Mouse (Mus musculus) midbrain, embryonic 14.5 days (tissue): ENCODE results near the gene Tmem115. TPM values are rescaled to one million over a fixed set of nuclear protein-coding genes. Genes with fewer than 3 reads are reported as not detected.
"Not testable (repeated sequence)": the region's sequence is repeated elsewhere in the genome, so short reads cannot be mapped to it uniquely, and the experiment has no call there.

Experiments
- ATAC-seq: fragments of 200-750 bp; cut with Nextera tagmentation; 2 replicates; pipeline ENCODE4 v1.8.0; 2017; ENCODE audit warnings: moderate number of reproducible peaks, moderate library complexity; ENCODE audit not compliant: low FRiP score, low TSS enrichment
- DNase-seq: peaks from one replicate; pipeline ENCODE4 v3.0.0-alpha.2; 2015
- H3K27ac ChIP-seq: fragments of 300-500 bp; sonication (generic); replicated peaks from 2 replicates; pipeline ENCODE4 v1.5.1; 2014; ENCODE audit warnings: mild to moderate bottlenecking, low read depth, low read length, moderate library complexity
- H3K27me3 ChIP-seq: fragments of 300-500 bp; sonication (generic); 2 replicates; pipeline ENCODE4 v1.6.1; 2014; ENCODE audit warnings: low read length, control low read depth, mixed read lengths; ENCODE audit not compliant: control insufficient read depth, insufficient read depth
- H3K36me3 ChIP-seq: fragments of 300-500 bp; sonication (generic); 2 replicates; pipeline ENCODE4 v1.6.1; 2014; ENCODE audit warnings: low read length, control low read depth; ENCODE audit not compliant: control insufficient read depth, insufficient read depth
- H3K4me1 ChIP-seq: fragments of 300-500 bp; sonication (generic); 2 replicates; pipeline ENCODE4 v1.6.1; 2014; ENCODE audit warnings: mild to moderate bottlenecking, antibody characterized with exemption, low read length, control low read depth; ENCODE audit not compliant: control insufficient read depth, insufficient read depth
- H3K4me2 ChIP-seq: fragments of 300-500 bp; sonication (generic); 2 replicates; pipeline ENCODE4 v1.6.1; 2014; ENCODE audit warnings: mild to moderate bottlenecking, low read length, moderate library complexity
- H3K4me3 ChIP-seq: fragments of 300-500 bp; sonication (generic); replicated peaks from 2 replicates; pipeline ENCODE4 v1.5.1; 2014; ENCODE audit warnings: low read depth, low read length
- H3K9ac ChIP-seq: fragments of 300-500 bp; sonication (generic); replicated peaks from 2 replicates; pipeline ENCODE4 v1.6.1; 2014; ENCODE audit warnings: mild to moderate bottlenecking, low read length, moderate library complexity
- H3K9me3 ChIP-seq: fragments of 300-500 bp; sonication (generic); 2 replicates; pipeline ENCODE4 v1.6.1; 2016; ENCODE audit warnings: low read length, control low read depth, mixed read lengths; ENCODE audit not compliant: control insufficient read depth
- WGBS: fragments of 180-500 bp; shearing (Covaris S2); extraction: QIAGEN DNeasy Blood & Tissue Kit; methylation state at CpG from one replicate; pipeline ENCODE4 v1.1.7; 2014; 5-methylcytosine and 5-hydroxymethylcytosine counted together
- polyA plus RNA-seq: library from polyadenylated mRNA; unstranded; fragments of >200 nt; fragmentation: Nextera tagmentation; extraction: Ambion mirVana; gene quantifications from 2 replicates; pipeline ENCODE4 v1.2.1, GENCODE M21; 2014

Tmem115 gene
- polyA plus RNA-seq, 1 experiment from 2014 or later, result 50.9 TPM

GRCm38 (mm10) chr9:107555701-107556100, 22.0 kb downstream of the Tmem115 start:
- peak overlapping the region; percentile 76; the same call in 1 of the 2 replicates for H3K9ac ChIP-seq
- WGBS, result 48% methylated on average over 2 of the region's 2 CpGs
- DNase-seq (no peak), ATAC-seq (no peak)
- no peak overlapping the region for H3K27ac ChIP-seq
- no peaks in the 10 kb centered on the region for H3K9me3 ChIP-seq
- H3K4me2 ChIP-seq, result peak overlapping the region; percentile 92
- peaks cover 40% of the 10 kb centered on the region for H3K36me3 ChIP-seq
- peaks cover 26% of the 10 kb centered on the region for H3K4me1 ChIP-seq
- peaks cover 23% of the 10 kb centered on the region for H3K27me3 ChIP-seq
- H3K4me3 ChIP-seq, result peak overlapping the region; percentile 73

- DNase-seq (no peak), ATAC-seq (no peak)
- 0 out of 2 replicates have a peak overlapping the region, but pooled peaks have one; percentile 73 for H3K4me3 ChIP-seq
- H3K9ac ChIP-seq, result peak overlapping the region; percentile 76; the same call in 1 of the 2 replicates
- 83% methylated on average over 3 of the region's 3 CpGs for WGBS
- no peaks in the 10 kb centered on the region for H3K9me3 ChIP-seq
- H3K27ac ChIP-seq, result no peak overlapping the region
- peaks cover 46% of the 10 kb centered on the region for H3K36me3 ChIP-seq
- peaks cover 17% of the 10 kb centered on the region for H3K27me3 ChIP-seq
- H3K4me1 ChIP-seq, result peaks cover 23% of the 10 kb centered on the region
- peak overlapping the region; percentile 92 for H3K4me2 ChIP-seq
Observed at GRCm38 (mm10) chr9:107556346-107556745, 22.6 kb downstream of the Tmem115 start.

GRCm38 (mm10) chr9:107563029-107563581, 29.4 kb downstream of the Tmem115 start, which contains the start of gene Tusc2:
Tusc2 (plus strand) TSS chr9:107563255.
- H3K27me3 ChIP-seq, result no peaks in the 10 kb centered on the region
- peak within 1 kb of the TSS; percentile 77 for H3K9ac ChIP-seq
- DNase-seq (peak; percentile 95), ATAC-seq (peak; percentile 96)
- H3K4me1 ChIP-seq, result peaks cover 19% of the 10 kb centered on the region
- H3K9me3 ChIP-seq, result no peaks in the 10 kb centered on the region
- peak within 1 kb of the TSS; percentile 62 for H3K27ac ChIP-seq
- H3K4me2 ChIP-seq, result peak within 1 kb of the TSS; percentile 71
- peaks cover 68% of the 10 kb centered on the region for H3K36me3 ChIP-seq
- peak within 1 kb of the TSS; percentile 78 for H3K4me3 ChIP-seq
- WGBS, result under 1% methylated on average over 46 of the region's 46 CpGs

GRCm38 (mm10) chr9:107565556-107565955, 31.8 kb downstream of the Tmem115 start:
- Histone ChIP-seq H3K36me3 (peaks cover 46% of the 10 kb centered on the region), H3K4me1 (peaks cover 31% of the 10 kb centered on the region)
- not testable (repeated sequence) for H3K27ac ChIP-seq, H3K9ac ChIP-seq, H3K4me3 ChIP-seq, H3K4me2 ChIP-seq, ATAC-seq, DNase-seq, H3K9me3 ChIP-seq, H3K27me3 ChIP-seq
- WGBS, result 45% methylated on average over 5 of the region's 5 CpGs

GRCm38 (mm10) chr9:107566041-107566709, 32.4 kb downstream of the Tmem115 start:
- peak; percentile 84 for DNase-seq
- no peak for ATAC-seq
- Histone ChIP-seq H3K36me3 (peaks cover 46% of the 10 kb centered on the region), H3K4me2 (peak overlapping the region; percentile 17; the same call in 1 of the 2 replicates), H3K9ac (no peak overlapping the region), H3K4me1 (peaks cover 37% of the 10 kb centered on the region), H3K27me3 (no peaks in the 10 kb centered on the region), H3K4me3 (0 out of 2 replicates have a peak overlapping the region, but pooled peaks have one; percentile 2), H3K27ac (no peak overlapping the region), H3K9me3 (no peaks in the 10 kb centered on the region)
- 63% methylated on average over 15 of the region's 15 CpGs for WGBS

- WGBS, result 73% methylated on average over 3 of the region's 3 CpGs
- H3K9me3 ChIP-seq, result no peaks in the 10 kb centered on the region
- peaks cover 43% of the 10 kb centered on the region for H3K4me1 ChIP-seq
- no peak overlapping the region; the same call in 1 of the 2 replicates for H3K27ac ChIP-seq
- no peak overlapping the region for H3K4me3 ChIP-seq
- ATAC-seq, result no peak
- H3K4me2 ChIP-seq, result 0 out of 2 replicates have a peak overlapping the region, but pooled peaks have one; percentile 83
- DNase-seq, result no peak
- no peaks in the 10 kb centered on the region for H3K27me3 ChIP-seq
- peaks cover 46% of the 10 kb centered on the region for H3K36me3 ChIP-seq
- H3K9ac ChIP-seq, result no peak overlapping the region
Observed at GRCm38 (mm10) chr9:107566855-107567254, 33.1 kb downstream of the Tmem115 start.

GRCm38 (mm10) chr9:107567702-107568319, 34.1 kb downstream of the Tmem115 start, which contains the start of gene Hyal2:
Hyal2 (plus strand) TSS chr9:107567945.
- Histone ChIP-seq H3K4me1 (peaks cover 40% of the 10 kb centered on the region), H3K36me3 (peaks cover 49% of the 10 kb centered on the region)
- WGBS, result 6% methylated on average over 18 of the region's 18 CpGs

GRCm38 (mm10) chr9:107568331-107569261, 34.9 kb downstream of the Tmem115 start:
- H3K4me2 ChIP-seq, result peak overlapping the region; percentile 83
- H3K9me3 ChIP-seq, result no peaks in the 10 kb centered on the region
- H3K9ac ChIP-seq, result peak overlapping the region; percentile 80
- H3K4me3 ChIP-seq, result peak overlapping the region; percentile 85
- H3K27ac ChIP-seq, result peak overlapping the region; percentile 88
- H3K36me3 ChIP-seq, result peaks cover 56% of the 10 kb centered on the region
- H3K4me1 ChIP-seq, result peaks cover 38% of the 10 kb centered on the region
- H3K27me3 ChIP-seq, result no peaks in the 10 kb centered on the region
- DNase-seq, result peak; percentile 95
- ATAC-seq, result peak; percentile 90
- under 1% methylated on average over 41 of the region's 41 CpGs for WGBS

More at GRCm38 (mm10) chr9:107567702-107568319, 34.1 kb downstream of the Tmem115 start, which contains the start of gene Hyal2:
- H3K9ac ChIP-seq, result peak within 1 kb of the TSS; percentile 80
- peak within 1 kb of the TSS; percentile 88 for H3K27ac ChIP-seq
- H3K9me3 ChIP-seq, result no peaks in the 10 kb centered on the region
- DNase-seq (peak; percentile 39), ATAC-seq (no peak)
- H3K27me3 ChIP-seq, result no peaks in the 10 kb centered on the region
- peak within 1 kb of the TSS; percentile 83 for H3K4me2 ChIP-seq
- H3K4me3 ChIP-seq, result peak within 1 kb of the TSS; percentile 85
